ENCODE assay signal across 8 mouse cellular contexts in the genomic region with DNA sequence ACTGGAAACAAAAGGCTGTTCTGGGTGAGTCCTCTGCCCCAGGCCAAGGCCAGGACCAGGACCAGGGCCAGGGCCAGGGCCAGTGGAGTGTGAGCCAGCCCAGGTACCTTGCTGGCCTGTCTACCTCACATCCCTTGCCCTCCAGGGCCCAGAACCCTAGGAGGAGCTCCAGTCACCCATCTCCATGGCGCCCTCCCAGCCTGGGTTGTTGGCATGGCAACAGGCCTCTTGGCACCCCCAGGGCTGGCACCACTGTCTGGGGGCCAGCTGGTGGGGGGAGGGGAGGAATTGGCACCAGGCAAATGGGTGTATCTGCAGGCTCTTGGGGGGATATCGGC. TPM values are rescaled to one million over a fixed set of nuclear protein-coding genes. Genes with fewer than 3 reads are reported as not detected.
DNase-seq lines count a peak whose midpoint lies in the region; ATAC-seq lines count a peak whose summit lies in the region.

No protein-coding gene starts in this region.

- ATAC-seq in embryonic facial prominence, embryonic 14.5 days (ENCODE audit: low read depth), result peak; percentile 48; the same call in 1 of the 2 replicates
- ATAC-seq in hindbrain, embryonic 14.5 days (ENCODE audit: low FRiP score), result peak; percentile 39; the same call in 1 of the 2 replicates

- H3K4me1 ChIP-seq in embryonic facial prominence, embryonic 14.5 days (ENCODE audit: control insufficient read depth, insufficient read depth, low read length), result peaks cover 11% of the 10 kb centered on the region
- peaks cover 14% of the 10 kb centered on the region for H3K4me1 ChIP-seq in hindbrain, embryonic 14.5 days (replicated peaks; ENCODE audit: control insufficient read depth, insufficient read depth, low read length)
- peaks cover 23% of the 10 kb centered on the region for H3K4me1 ChIP-seq in midbrain, embryonic 10.5 days

- no peaks in the 10 kb centered on the region for H3K27me3 ChIP-seq in embryonic facial prominence, embryonic 14.5 days (replicated peaks; ENCODE audit: control insufficient read depth, insufficient read depth, low read length)
- no peaks in the 10 kb centered on the region for H3K27me3 ChIP-seq in hindbrain, embryonic 14.5 days (ENCODE audit: control insufficient read depth, insufficient read depth, low read length)
- H3K27me3 ChIP-seq in midbrain, embryonic 10.5 days (ENCODE audit: low read depth, poor library complexity, severe bottlenecking), result no peaks in the 10 kb centered on the region

- no peaks in the 10 kb centered on the region for H3K9me3 ChIP-seq in embryonic facial prominence, embryonic 14.5 days (ENCODE audit: control insufficient read depth, low read length)
- H3K9me3 ChIP-seq in hindbrain, embryonic 14.5 days (ENCODE audit: control insufficient read depth, low read length), result no peaks in the 10 kb centered on the region
- no peaks in the 10 kb centered on the region for H3K9me3 ChIP-seq in midbrain, embryonic 10.5 days (replicated peaks)

- H3K4me2 ChIP-seq in embryonic facial prominence, embryonic 14.5 days (ENCODE audit: low read depth, low read length), result peak overlapping the region; percentile 74
- peak overlapping the region; percentile 94 for H3K4me2 ChIP-seq in hindbrain, embryonic 14.5 days (replicated peaks)

- DNase-seq in embryo, embryonic 11 days, result peak; percentile 5
- DNase-seq in embryo, embryonic 10.5 days (ENCODE audit: low spot score), result no peak
- peak; percentile 51 for DNase-seq in MN1 (ENCODE audit: low spot score)
- DNase-seq in embryonic facial prominence, embryonic 14.5 days (ENCODE audit: low spot score), result peak; percentile 22
- DNase-seq in hindbrain, embryonic 14.5 days (ENCODE audit: low spot score), result no peak
- peak; percentile 60 to 66 for DNase-seq in left cerebral cortex, adult 18-20 months (ENCODE audit: low spot score in 2 of 2)
- DNase-seq in midbrain, embryonic 10.5 days (ENCODE audit: low spot score), result peak; percentile 20
- peak; percentile 64 for DNase-seq in testis, postnatal 10 days (ENCODE audit: low spot score)

- H3K27ac ChIP-seq in embryonic facial prominence, embryonic 14.5 days (replicated peaks; ENCODE audit: low read depth, low read length), result no peak overlapping the region
- no peak overlapping the region for H3K27ac ChIP-seq in hindbrain, embryonic 14.5 days
- peak overlapping the region; percentile 90 for H3K27ac ChIP-seq in midbrain, embryonic 10.5 days (replicated peaks)

- H3K36me3 ChIP-seq in embryonic facial prominence, embryonic 14.5 days (ENCODE audit: control insufficient read depth, insufficient read depth, low read length), result peaks cover 21% of the 10 kb centered on the region
- H3K36me3 ChIP-seq in hindbrain, embryonic 14.5 days (replicated peaks; ENCODE audit: control insufficient read depth, insufficient read depth), result peaks cover 38% of the 10 kb centered on the region
- H3K36me3 ChIP-seq in midbrain, embryonic 10.5 days, result peaks cover 38% of the 10 kb centered on the region

- WGBS in embryonic facial prominence, embryonic 14.5 days, result 75% methylated on average over 1 of the region's 2 CpGs
- 31% methylated on average over 2 of the region's 2 CpGs for WGBS in hindbrain, embryonic 14.5 days
- 68% methylated on average over 2 of the region's 2 CpGs for WGBS in midbrain, embryonic 10.5 days

- H3K4me3 ChIP-seq in embryonic facial prominence, embryonic 14.5 days (ENCODE audit: low read depth, low read length), result peak overlapping the region; percentile 70
- peak overlapping the region; percentile 89 for H3K4me3 ChIP-seq in hindbrain, embryonic 14.5 days (replicated peaks; ENCODE audit: low read length)
- peak overlapping the region; percentile 78 for H3K4me3 ChIP-seq in midbrain, embryonic 10.5 days

- H3K9ac ChIP-seq in embryonic facial prominence, embryonic 14.5 days (ENCODE audit: low read depth, low read length), result peak overlapping the region; percentile 79
- peak overlapping the region; percentile 88 for H3K9ac ChIP-seq in hindbrain, embryonic 14.5 days

RNA-seq across cellular contexts. Expression of gene Nsmf, which starts 0.9 kb away (rescaled TPM):
- 55.5 and 56.2 TPM in 2 replicates for polyA plus RNA-seq in embryonic facial prominence, embryonic 14.5 days (2014; fragmentation: Nextera tagmentation; extraction: Ambion mirVana)
- 117 and 126 TPM in 2 replicates for polyA plus RNA-seq in hindbrain, embryonic 14.5 days (2014; fragmentation: Nextera tagmentation; extraction: Ambion mirVana)
- total RNA-seq in left cerebral cortex, adult 18-20 months (2021), result 100 to 1,000 TPM; 435 to 452 TPM
- polyA plus RNA-seq in midbrain, embryonic 10.5 days (2016; fragmentation: Nextera tagmentation; extraction: Ambion mirVana), result 66.4 and 84.9 TPM in 2 replicates

RNA-seq across cellular contexts. Expression of gene Entpd8, which starts 25.1 kb away (rescaled TPM):
- 0.22 TPM in 1 of 2 replicates, not detected in the other for polyA plus RNA-seq in embryonic facial prominence, embryonic 14.5 days (2014; fragmentation: Nextera tagmentation; extraction: Ambion mirVana)
- polyA plus RNA-seq in hindbrain, embryonic 14.5 days (2014; fragmentation: Nextera tagmentation; extraction: Ambion mirVana), result 0.21 TPM in 1 of 2 replicates, not detected in the other
- total RNA-seq in left cerebral cortex, adult 18-20 months (2021), result not detected
- polyA plus RNA-seq in midbrain, embryonic 10.5 days (2016; fragmentation: Nextera tagmentation; extraction: Ambion mirVana), result not detected in 2 replicates

RNA-seq across cellular contexts. Expression of gene Noxa1, which starts 39.9 kb away (rescaled TPM):
- polyA plus RNA-seq in embryonic facial prominence, embryonic 14.5 days (2014; fragmentation: Nextera tagmentation; extraction: Ambion mirVana), result 0.38 and 0.71 TPM in 2 replicates
- polyA plus RNA-seq in hindbrain, embryonic 14.5 days (2014; fragmentation: Nextera tagmentation; extraction: Ambion mirVana), result not detected in 2 replicates
- not detected for total RNA-seq in left cerebral cortex, adult 18-20 months (2021)
- polyA plus RNA-seq in midbrain, embryonic 10.5 days (2016; fragmentation: Nextera tagmentation; extraction: Ambion mirVana), result 0.09 TPM in 1 of 2 replicates, not detected in the other

Comparison
In these comparisons a context has a peak if more than half of its experiments do, and no peak if none do; other contexts are left out.
1. DNase-seq: peak in embryo, embryonic 11 days (single experiment), MN1 (single experiment), embryonic facial prominence, embryonic 14.5 days (single experiment), left cerebral cortex, adult 18-20 months (2 of 2), midbrain, embryonic 10.5 days (single experiment) and testis, postnatal 10 days (single experiment); none in embryo, embryonic 10.5 days (single experiment) and hindbrain, embryonic 14.5 days (single experiment).
2. Peak in every context shown above with its lines, with median percentiles within 50 percentile points of each other: H3K4me3 ChIP-seq.